Mouse (Mus musculus) kidney, postnatal 25 days (tissue): Measurements from ENCODE around the gene Man1a.

Experiments used
- DNase-seq, 2 experiments: peaks; one replicate each; pipeline ENCODE4 v3.0.0; 2021; ENCODE audit warnings: mixed read lengths in 2 of 2

The Man1a gene

GRCm38 (mm10) chr10:54076420-54076819 lies at the start of gene Man1a:
Man1a (minus strand) TSS chr10:54076609.
- peak in 1 of 2 experiments; percentile 4 for DNase-seq

GRCm38 (mm10) chr10:54121816-54122215 lies 45.4 kb upstream of the Man1a start:
- DNase-seq = no peak

- peak; percentile 77 to 79 for DNase-seq
These were observed 44.0 kb upstream of the Man1a start for GRCm38 (mm10) chr10:54120375-54120774.

GRCm38 (mm10) chr10:54119303-54119702 lies 42.9 kb upstream of the Man1a start:
- no peak for DNase-seq

GRCm38 (mm10) chr10:54118223-54118912 lies 42.0 kb upstream of the Man1a start:
- DNase-seq = peak in 1 of 2 experiments; percentile 3

- DNase-seq = peak; percentile 3 to 35
These were observed 41.4 kb upstream of the Man1a start for GRCm38 (mm10) chr10:54117763-54118162.

- DNase-seq = peak; percentile 15 to 48
These were observed 27.3 kb upstream of the Man1a start for GRCm38 (mm10) chr10:54103671-54104070.

- no peak for DNase-seq
These were observed 15.7 kb upstream of the Man1a start for GRCm38 (mm10) chr10:54092081-54092480.

- no peak for DNase-seq
These were observed 13.5 kb upstream of the Man1a start for GRCm38 (mm10) chr10:54089923-54090322.

- no peak for DNase-seq
These were observed 10.9 kb upstream of the Man1a start for GRCm38 (mm10) chr10:54087346-54087745.

GRCm38 (mm10) chr10:54085073-54085472 lies 8.7 kb upstream of the Man1a start:
- DNase-seq = no peak

- DNase-seq = no peak
These were observed 596 bp upstream of the Man1a start for GRCm38 (mm10) chr10:54077005-54077404.

GRCm38 (mm10) chr10:54075441-54076010 lies 883 bp downstream of the Man1a start:
- peak; percentile 95 to 97 for DNase-seq

GRCm38 (mm10) chr10:54074609-54075421 lies 1.6 kb downstream of the Man1a start:
- DNase-seq = peak; percentile 24 to 58

- peak; percentile 45 to 75 for DNase-seq
These were observed 2.2 kb downstream of the Man1a start for GRCm38 (mm10) chr10:54074247-54074608.

- peak; percentile 9 to 55 for DNase-seq
These were observed 2.7 kb downstream of the Man1a start for GRCm38 (mm10) chr10:54073641-54074203.

- no peak for DNase-seq
These were observed 4.1 kb downstream of the Man1a start for GRCm38 (mm10) chr10:54072336-54072735.

GRCm38 (mm10) chr10:54070496-54070895 lies 5.9 kb downstream of the Man1a start:
- no peak for DNase-seq

- no peak for DNase-seq
These were observed 7.0 kb downstream of the Man1a start for GRCm38 (mm10) chr10:54069412-54069811.

GRCm38 (mm10) chr10:54066683-54067082 lies 9.7 kb downstream of the Man1a start:
- DNase-seq = no peak

- no peak for DNase-seq
These were observed 12.7 kb downstream of the Man1a start for GRCm38 (mm10) chr10:54063551-54064260.

GRCm38 (mm10) chr10:54062835-54063234 lies 13.6 kb downstream of the Man1a start:
- DNase-seq = no peak

- no peak for DNase-seq
These were observed 15.2 kb downstream of the Man1a start for GRCm38 (mm10) chr10:54061159-54061558.
